In the genomic region with DNA sequence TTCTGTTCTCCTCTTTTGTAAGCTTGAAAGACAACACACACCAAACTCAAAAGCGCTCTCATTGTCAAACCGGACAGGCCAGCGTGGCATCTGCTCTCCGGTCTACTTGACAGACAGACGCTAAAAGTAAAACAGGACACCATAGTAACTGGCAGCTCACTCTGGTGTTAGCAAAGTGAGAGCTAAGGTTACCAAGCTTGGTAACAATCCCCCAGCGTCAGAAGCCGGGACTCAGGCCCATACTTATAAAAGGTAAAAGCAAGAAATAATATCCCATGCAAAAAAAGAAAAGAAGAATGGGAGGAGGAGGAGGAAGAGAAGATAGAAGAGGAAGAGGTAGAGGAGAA, we compare ENCODE assay signal across 9 mouse cellular contexts. TPM values are rescaled to one million over a fixed set of nuclear protein-coding genes. Genes with fewer than 3 reads are reported as not detected.
DNase-seq lines count a peak whose midpoint lies in the region; ATAC-seq lines count a peak whose summit lies in the region.
"Had no signal": no experiment of that assay in that cellular context is flagged by ENCODE, and none has a peak within 500 bp of the region (broad histone marks: within the 10 kb centered on the region; RNA-seq: fewer than 3 reads in every experiment).

No protein-coding gene starts in this region.

- peak overlapping the region; percentile 33; the same call in 1 of the 2 replicates for H3K27ac ChIP-seq in kidney, embryonic 14.5 days (ENCODE audit: low read depth, low read length)
- peak overlapping the region; percentile 84 for H3K27ac ChIP-seq in embryonic facial prominence, embryonic 13.5 days
- H3K27ac ChIP-seq in limb, embryonic 10.5 days = peak overlapping the region; percentile 59

- peaks cover 2% of the 10 kb centered on the region; the same call in 1 of the 2 replicates for H3K9me3 ChIP-seq in kidney, embryonic 14.5 days (ENCODE audit: control insufficient read depth, low read length)
- H3K9me3 ChIP-seq in embryonic facial prominence, embryonic 13.5 days = no peaks in the 10 kb centered on the region
- H3K9me3 ChIP-seq in limb, embryonic 10.5 days (replicated peaks) = no peaks in the 10 kb centered on the region

- WGBS in kidney, embryonic 14.5 days = 2% methylated on average over 7 of the region's 7 CpGs
- WGBS in embryonic facial prominence, embryonic 13.5 days = 4% methylated on average over 7 of the region's 7 CpGs
- WGBS in limb, embryonic 10.5 days = 8% methylated on average over 7 of the region's 7 CpGs

- ATAC-seq in kidney, embryonic 14.5 days (ENCODE audit: low FRiP score, low TSS enrichment) = no peak
- no peak for ATAC-seq in embryonic facial prominence, embryonic 13.5 days (ENCODE audit: insufficient number of reproducible peaks, insufficient read depth, low FRiP score, low TSS enrichment, low read depth)
- ATAC-seq in monocyte, adult 5-6 weeks (replicated peaks; ENCODE audit: insufficient number of reproducible peaks, low FRiP score, low TSS enrichment, poor library complexity, severe bottlenecking) = peak; percentile 34

- H3K4me1 ChIP-seq in kidney, embryonic 14.5 days (ENCODE audit: control insufficient read depth, insufficient read depth, low read length) = peaks cover 3% of the 10 kb centered on the region; the same call in 1 of the 2 replicates
- peaks cover 20% of the 10 kb centered on the region for H3K4me1 ChIP-seq in embryonic facial prominence, embryonic 13.5 days
- peaks cover 27% of the 10 kb centered on the region for H3K4me1 ChIP-seq in limb, embryonic 10.5 days

- peak overlapping the region; percentile 25 for H3K4me3 ChIP-seq in kidney, embryonic 14.5 days (ENCODE audit: low read length)
- peak overlapping the region; percentile 43 for H3K4me3 ChIP-seq in embryonic facial prominence, embryonic 13.5 days
- peak overlapping the region; percentile 42 for H3K4me3 ChIP-seq in limb, embryonic 10.5 days

- H3K9ac ChIP-seq in kidney, embryonic 14.5 days (ENCODE audit: low read depth, low read length) = no peak overlapping the region
- peak overlapping the region; percentile 66 for H3K9ac ChIP-seq in embryonic facial prominence, embryonic 13.5 days

- H3K27me3 ChIP-seq in kidney, embryonic 14.5 days (ENCODE audit: control insufficient read depth, insufficient read depth, low read length) = no peaks in the 10 kb centered on the region
- no peaks in the 10 kb centered on the region for H3K27me3 ChIP-seq in embryonic facial prominence, embryonic 13.5 days
- no peaks in the 10 kb centered on the region for H3K27me3 ChIP-seq in limb, embryonic 10.5 days (ENCODE audit: low read depth, poor library complexity, severe bottlenecking)

- no peaks in the 10 kb centered on the region for H3K36me3 ChIP-seq in kidney, embryonic 14.5 days (ENCODE audit: control insufficient read depth, insufficient read depth, low read length)
- H3K36me3 ChIP-seq in embryonic facial prominence, embryonic 13.5 days = peaks cover under 1% of the 10 kb centered on the region; the same call in 1 of the 2 replicates
- peaks cover 12% of the 10 kb centered on the region for H3K36me3 ChIP-seq in limb, embryonic 10.5 days

- no peak for DNase-seq in kidney, postnatal 14 days
- no peak for DNase-seq in limb, embryonic 10.5 days (ENCODE audit: low spot score)
- no peak for DNase-seq in cerebellum, adult 9-10 months
- no peak for DNase-seq in retina, embryonic 14.5 days (ENCODE audit: low spot score)
- no peak for DNase-seq in kidney, adult 8-10 months
- DNase-seq: cerebellum, adult 9-11 months had no signal

- H3K4me2 ChIP-seq in kidney, embryonic 14.5 days (replicated peaks; ENCODE audit: low read depth, low read length) = peak overlapping the region; percentile 72
- H3K4me2 ChIP-seq in embryonic facial prominence, embryonic 13.5 days = peak overlapping the region; percentile 79

RNA-seq across cellular contexts. Expression of gene Msrb3, which starts 15.9 kb away (rescaled TPM):
- 10.2 TPM in 2 replicates for polyA plus RNA-seq in kidney, embryonic 14.5 days (2014; fragmentation: Nextera tagmentation; extraction: Ambion mirVana)
- polyA plus RNA-seq in embryonic facial prominence, embryonic 13.5 days (2015; fragmentation: Nextera tagmentation; extraction: Ambion mirVana) = 8.5 and 10.3 TPM in 2 replicates
- polyA plus RNA-seq in limb, embryonic 10.5 days (2016; fragmentation: Nextera tagmentation; extraction: Ambion mirVana) = 5.4 and 7.2 TPM in 2 replicates
- total RNA-seq in monocyte, adult 5-6 weeks (2017) = 0.10 TPM in 1 of 3 replicates, not detected in the others

Comparison
In these comparisons a context has a peak if more than half of its experiments do, and no peak if none do; other contexts are left out.
1. H3K27ac ChIP-seq: peak in every context shown above with its lines; median percentile 84 in embryonic facial prominence, embryonic 13.5 days; 59 in limb, embryonic 10.5 days; 33 in kidney, embryonic 14.5 days.